Mouse (Mus musculus): ENCODE measurements around the gene Gstm1.
A peak's percentile ranks its signal among the peaks of the same experiment; 100 is the strongest.
"Not testable (repeated sequence)": the region's sequence is repeated elsewhere in the genome, so short reads cannot be mapped to it uniquely, and the experiment has no call there.

Gstm1 gene

DNA sequence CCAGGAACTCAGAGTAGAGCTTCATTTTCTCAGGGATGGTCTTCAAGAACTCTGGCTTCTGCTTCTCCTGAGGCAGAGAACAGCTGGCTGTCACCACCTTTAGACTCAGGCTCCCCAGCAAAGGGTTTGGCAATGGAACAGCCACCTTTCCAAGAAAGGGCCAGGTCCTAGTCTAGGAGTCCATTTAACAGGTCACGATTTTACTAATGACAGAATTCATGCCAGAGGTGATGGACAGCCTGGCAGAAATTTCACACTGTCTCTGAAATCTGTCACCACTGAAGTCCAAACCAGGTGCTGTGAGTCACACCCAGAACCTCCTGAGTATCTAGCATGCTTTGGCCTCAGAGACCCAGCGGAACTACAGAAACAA, 2.8 kb downstream of the Gstm1 start:
- DNase-seq (ENCODE audit: low spot score in 2 of 2): no peak

GRCm38 (mm10) chr3:108014098-108014973, 3.4 kb downstream of the Gstm1 start:
- no peak for DNase-seq (ENCODE audit: low spot score in 2 of 2)

DNA sequence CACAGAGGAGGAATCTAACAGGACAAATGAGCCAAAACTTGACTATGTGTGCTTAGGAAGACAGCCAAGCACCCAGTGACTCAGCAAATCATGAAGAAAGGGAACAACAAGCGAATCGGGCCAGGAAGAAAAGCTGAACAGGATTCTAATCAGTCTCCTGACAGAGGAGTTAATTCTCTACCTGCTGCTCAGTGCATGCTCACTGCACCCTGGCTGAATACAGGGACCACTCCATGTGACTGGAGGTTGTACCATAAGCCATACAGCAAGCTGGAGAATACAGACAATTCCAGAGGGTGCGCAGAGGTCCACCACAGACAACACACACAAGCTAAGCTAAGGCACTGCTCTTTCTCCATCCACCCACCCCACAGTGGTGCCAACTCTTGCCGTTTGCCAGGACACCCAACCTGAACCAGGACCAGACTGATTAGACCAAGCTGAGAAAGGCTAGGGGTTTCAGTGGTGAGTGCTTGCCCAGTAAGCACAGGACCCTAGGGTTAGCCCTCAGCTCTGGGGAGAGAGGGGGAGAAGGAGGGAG, 4.4 kb downstream of the Gstm1 start:
- peak; percentile 73 to 77 for DNase-seq (ENCODE audit: low spot score in 2 of 2)

DNA sequence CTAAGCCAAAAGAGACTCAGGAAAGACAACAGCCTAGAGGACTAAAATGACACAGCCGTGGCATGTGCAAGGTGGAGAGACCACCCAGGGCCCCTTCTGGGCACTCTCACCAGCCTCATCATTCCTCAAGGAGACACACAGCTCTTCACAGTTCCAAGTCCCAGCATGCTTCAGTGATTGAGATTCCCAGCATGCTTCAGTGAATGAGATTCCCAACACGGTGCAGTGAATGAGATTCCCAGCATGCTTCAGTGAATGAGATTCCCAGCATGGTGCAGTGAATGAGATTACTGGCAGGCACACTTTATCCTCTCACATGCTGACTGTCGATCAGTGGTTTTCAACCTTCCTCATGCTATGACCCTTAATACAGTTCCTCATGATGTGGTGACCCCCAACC, 6.2 kb downstream of the Gstm1 start:
- DNase-seq (ENCODE audit: low spot score in 2 of 2): no peak

GRCm38 (mm10) chr3:108010286-108010685, 7.5 kb downstream of the Gstm1 start:
- DNase-seq (ENCODE audit: low spot score in 2 of 2): peak in 1 of 2 experiments; percentile 33

GRCm38 (mm10) chr3:108002021-108002420, 15.8 kb downstream of the Gstm1 start:
- DNase-seq (ENCODE audit: low spot score in 2 of 2): no peak

DNA sequence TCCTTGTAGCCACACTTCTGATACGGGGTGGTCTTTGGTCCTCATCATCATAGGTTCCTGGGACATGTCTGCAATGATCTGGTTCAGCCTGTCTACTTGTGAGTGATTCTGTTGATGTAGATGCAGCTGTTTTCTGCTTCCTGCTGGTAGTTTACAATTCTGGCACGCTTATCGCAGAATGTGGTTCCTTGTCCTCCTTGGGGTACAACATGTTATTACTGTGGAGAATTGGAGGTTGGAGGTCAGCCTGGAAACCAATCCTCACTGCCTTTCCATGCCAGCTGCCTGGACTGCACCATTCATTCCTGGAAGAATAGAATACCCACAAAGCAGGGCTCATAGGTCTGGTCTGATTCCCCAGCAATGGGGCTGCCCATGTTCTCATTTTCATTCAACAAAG, 18.3 kb downstream of the Gstm1 start:
- DNase-seq (ENCODE audit: low spot score in 2 of 2): no peak

- DNase-seq (ENCODE audit: low spot score in 2 of 2): no peak
These were observed 19.2 kb downstream of the Gstm1 start for GRCm38 (mm10) chr3:107998591-107998990.

DNA sequence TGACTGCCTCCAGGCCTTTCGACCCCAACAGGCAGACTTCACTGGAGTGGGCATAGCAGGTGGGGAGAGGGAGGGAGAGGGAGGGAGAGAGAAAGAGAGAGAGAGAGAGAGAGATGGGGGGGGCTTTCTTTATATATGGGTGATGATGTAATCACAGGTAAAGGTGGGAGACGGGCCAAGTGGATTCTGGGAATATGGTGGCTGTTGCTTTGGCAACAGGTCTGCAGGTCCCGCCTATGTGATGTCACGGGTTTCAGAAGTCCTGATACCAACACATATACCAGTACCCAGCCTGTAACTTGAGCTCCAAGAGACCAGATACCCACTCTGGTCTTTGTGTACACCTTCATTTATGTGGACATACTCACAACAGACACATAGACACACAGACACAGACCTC, 21.2 kb downstream of the Gstm1 start:
- no peak for DNase-seq (ENCODE audit: low spot score in 2 of 2)

DNA sequence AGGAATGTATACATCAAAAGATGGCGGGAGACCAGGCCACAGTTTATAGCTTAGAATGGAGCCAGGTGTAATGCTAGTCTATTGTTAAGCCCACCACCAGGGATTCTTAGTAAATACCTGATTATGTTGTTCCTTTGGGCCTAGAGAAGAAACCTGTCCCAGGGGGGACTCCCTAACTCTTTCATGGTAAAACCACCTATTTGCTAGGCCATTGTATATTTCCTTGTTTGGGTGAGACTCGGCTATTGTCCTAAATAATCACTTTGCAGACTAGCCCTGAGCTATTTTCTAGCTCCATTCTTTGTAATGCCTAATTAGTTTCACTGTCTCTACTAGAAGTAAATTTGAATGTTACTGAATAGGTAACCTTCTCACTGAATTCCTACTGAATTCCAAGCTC, 21.8 kb downstream of the Gstm1 start:
- DNase-seq (ENCODE audit: low spot score in 2 of 2): not testable (repeated sequence)

GRCm38 (mm10) chr3:107986041-107986562, 31.7 kb downstream of the Gstm1 start, which contains the start of gene Gstm2:
TSS of gene Gstm2 (minus strand) at chr3:107986453.
- no peak for DNase-seq (ENCODE audit: low spot score in 2 of 2)

GRCm38 (mm10) chr3:107985141-107985540, 32.6 kb downstream of the Gstm1 start:
- not testable (repeated sequence) for DNase-seq (ENCODE audit: low spot score in 2 of 2)

DNA sequence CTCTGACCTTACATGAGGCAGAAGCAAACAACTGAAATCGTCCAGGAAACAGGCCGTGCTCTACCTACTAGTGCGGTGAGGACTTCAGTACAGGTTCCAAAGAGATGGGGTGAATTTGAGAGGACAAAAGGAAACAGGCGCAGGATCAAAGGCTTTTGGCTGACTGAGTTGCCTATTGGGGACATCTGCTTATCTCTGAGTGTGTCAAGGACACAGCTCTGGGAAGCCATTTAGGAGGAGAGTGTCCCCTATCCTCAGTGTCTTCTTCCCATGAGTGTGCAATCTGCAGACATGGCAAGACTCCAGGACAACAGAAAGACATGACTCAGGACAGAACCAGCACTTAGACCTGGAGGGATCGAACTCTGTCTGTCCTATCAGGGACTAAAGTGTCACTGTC, 33.3 kb downstream of the Gstm1 start:
- DNase-seq (ENCODE audit: low spot score in 2 of 2): no peak

DNA sequence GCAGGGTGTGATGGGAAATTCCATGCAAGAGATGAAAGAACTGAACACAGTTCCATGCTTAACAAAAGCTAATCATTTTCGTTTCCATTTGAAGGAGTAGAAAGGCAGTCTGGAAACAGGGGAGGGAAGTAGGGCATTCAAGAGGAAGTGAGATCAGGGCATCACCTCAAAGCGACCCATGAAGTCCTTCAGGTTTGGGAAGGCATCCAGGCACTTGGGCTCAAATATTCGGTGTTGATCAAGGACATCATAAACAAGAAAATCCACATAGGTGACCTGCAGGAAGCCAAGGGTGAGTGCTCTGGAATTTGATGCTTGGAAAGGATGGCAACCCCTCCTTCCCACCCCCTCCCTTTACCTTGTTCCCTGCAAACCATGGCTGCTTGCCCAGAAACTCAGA, 34.0 kb downstream of the Gstm1 start:
- no peak for DNase-seq (ENCODE audit: low spot score in 2 of 2)

- peak in 1 of 2 experiments; percentile 4 for DNase-seq (ENCODE audit: low spot score in 2 of 2)
These were observed 35.0 kb downstream of the Gstm1 start for GRCm38 (mm10) chr3:107982726-107983125.

DNA sequence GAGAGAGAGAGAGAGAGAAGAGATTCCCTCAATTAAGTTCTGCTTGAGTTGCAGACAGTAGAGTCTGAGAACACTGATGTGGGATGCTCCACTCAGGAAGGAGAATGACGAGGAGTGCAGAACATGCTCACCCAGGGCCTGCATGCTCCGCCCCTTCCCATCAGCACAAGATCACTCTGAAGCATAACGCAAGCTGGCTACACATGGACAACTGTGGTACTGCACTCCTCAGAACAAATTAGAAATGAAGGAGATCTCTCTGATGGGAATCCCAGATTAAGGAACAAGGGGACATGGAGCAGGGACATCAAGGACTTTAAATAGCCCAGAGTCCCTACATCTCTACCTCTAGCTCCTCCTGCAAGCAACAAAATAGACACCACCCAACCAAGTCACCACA, 36.5 kb downstream of the Gstm1 start:
- no peak for DNase-seq (ENCODE audit: low spot score in 2 of 2)

GRCm38 (mm10) chr3:107977691-107978090, 40.1 kb downstream of the Gstm1 start:
- no peak for DNase-seq (ENCODE audit: low spot score in 2 of 2)

DNA sequence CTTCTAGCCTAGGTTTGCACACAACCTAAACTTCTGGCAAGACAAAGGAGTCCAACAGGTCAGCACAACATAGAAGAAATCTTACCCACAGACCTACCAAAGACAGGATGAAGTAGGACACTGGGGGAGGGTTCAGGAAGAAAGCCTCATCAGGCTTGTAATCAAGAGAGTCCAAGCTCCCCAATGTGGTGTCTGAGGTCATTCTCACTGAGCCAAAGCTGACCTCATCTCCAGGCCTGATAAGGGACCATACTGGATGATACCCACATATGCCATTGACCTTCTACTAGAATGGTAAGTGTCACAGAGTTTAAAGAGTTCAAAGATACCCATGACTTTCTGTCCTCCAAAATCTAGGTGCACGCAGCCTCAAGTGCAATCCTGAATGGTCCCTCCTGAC, 43.5 kb downstream of the Gstm1 start:
- no peak for DNase-seq (ENCODE audit: low spot score in 2 of 2)

GRCm38 (mm10) chr3:107972070-107972469, 45.7 kb downstream of the Gstm1 start:
- no peak for DNase-seq (ENCODE audit: low spot score in 2 of 2)

- not testable (repeated sequence) for DNase-seq (ENCODE audit: low spot score in 2 of 2)
These were observed 46.7 kb downstream of the Gstm1 start for GRCm38 (mm10) chr3:107971101-107971500.

GRCm38 (mm10) chr3:107968724-107969395, 48.9 kb downstream of the Gstm1 start, which contains the start of gene Gstm3:
TSS of gene Gstm3 (minus strand) at chr3:107969283.
- no peak for DNase-seq (ENCODE audit: low spot score in 2 of 2)

GRCm38 (mm10) chr3:107966631-107967030, 51.1 kb downstream of the Gstm1 start:
- DNase-seq (ENCODE audit: low spot score in 2 of 2): no peak
